Mouse (Mus musculus) left cerebral cortex, adult 18-20 months (tissue): ENCODE data around the gene Ifi205. TPM values are rescaled to one million over a fixed set of nuclear protein-coding genes. Genes with fewer than 3 reads are reported as not detected.

Experiments
- DNase-seq, 2 experiments: peaks; one replicate each; pipeline ENCODE4 v3.0.0; 2021 to 2022; ENCODE audit warnings: low spot score in 2 of 2, mixed read lengths in 1 of 2
- total RNA-seq, 2 experiments: library from RNA; stranded (reverse); gene quantifications; 2 replicates each; pipeline ENCODE4 v1.2.3; 2021

The Ifi205 gene
- total RNA-seq, 2 experiments from 2014 or later: not detected

GRCm38 (mm10) chr1:173977622-173978021 is 54.0 kb downstream of the Ifi205 start:
- no peak for DNase-seq

- peak; percentile 2 to 23 for DNase-seq
Observed at GRCm38 (mm10) chr1:173973111-173973510, 58.5 kb downstream of the Ifi205 start.

Other genes with a start within 250 kb of the Ifi205 start
- gene Ifi211, start 118.8 kb downstream of the Ifi205 start, total RNA-seq: not detected
- gene Mndal, start 89.3 kb downstream of the Ifi205 start, total RNA-seq: 1 to 10 TPM in 1 of 2 experiments, under 1 TPM in 1; 0.86 to 1.6 TPM
- under 1 TPM; 0.53 to 0.59 TPM for gene Ifi203, start 89.1 kb downstream of the Ifi205 start, total RNA-seq
- not detected for gene Ifi202b, start 49.1 kb downstream of the Ifi205 start, total RNA-seq
- gene Olfr433, start 8.9 kb upstream of the Ifi205 start, total RNA-seq: not detected
- not detected for gene Olfr432, start 17.4 kb upstream of the Ifi205 start, total RNA-seq
- not detected for gene Olfr430, start 34.8 kb upstream of the Ifi205 start, total RNA-seq
- not detected for gene Olfr429, start 52.5 kb upstream of the Ifi205 start, total RNA-seq
- not detected for gene Olfr427, start 65.1 kb upstream of the Ifi205 start, total RNA-seq
- not detected for gene Olfr231, start 89.4 kb upstream of the Ifi205 start, total RNA-seq
- gene Olfr424, start 99.7 kb upstream of the Ifi205 start, total RNA-seq: not detected
- not detected for gene Olfr420, start 123.8 kb upstream of the Ifi205 start, total RNA-seq
- gene Spta1, start 141.0 kb upstream of the Ifi205 start, total RNA-seq: under 1 TPM; 0.05 to 0.07 TPM
- not detected for gene Olfr419, start 220.3 kb upstream of the Ifi205 start, total RNA-seq